Mouse (Mus musculus) brain, embryonic 14.5 days (tissue): ENCODE results near the gene Luc7l3. TPM values are rescaled to one million over a fixed set of nuclear protein-coding genes. Genes with fewer than 3 reads are reported as not detected.
A peak's percentile ranks its signal among the peaks of the same experiment; 100 is the strongest.

ENCODE experiments used
- DNase-seq: peaks from one replicate; pipeline ENCODE4 v3.0.0-alpha.2; 2011; ENCODE audit warnings: low read depth
- CTCF ChIP-seq: fragments of 200-500 bp; IDR thresholded peaks from 2 replicates; pipeline ENCODE4 v1.5.1; 2012; ENCODE audit warnings: inconsistent platforms, mild to moderate bottlenecking, moderate library complexity, borderline replicate concordance; ENCODE audit not compliant: insufficient read depth, insufficient read length; ENCODE audit errors: extremely low read depth
- POLR2A ChIP-seq: fragments of 200-500 bp; IDR thresholded peaks from 2 replicates; pipeline ENCODE4 v1.6.1; 2012; ENCODE audit warnings: mild to moderate bottlenecking, inconsistent platforms, borderline replicate concordance; ENCODE audit not compliant: poor library complexity, insufficient read depth, insufficient read length, severe bottlenecking; ENCODE audit errors: extremely low read depth
- polyA plus RNA-seq: library from polyadenylated mRNA; depleted of rRNA; stranded (reverse); fragments of >200 nt; gene quantifications from 2 replicates; pipeline ENCODE4 v1.2.3, GENCODE M21; 2012

Gene Luc7l3
- polyA plus RNA-seq, 1 experiment: 165 TPM

- TF ChIP-seq CTCF: no peak
- no peak for TF ChIP-seq POLR2A
- DNase-seq: no peak
Measured at GRCm38 (mm10) chr11:94336551-94336950, 14.8 kb upstream of the Luc7l3 start.

- no peak for TF ChIP-seq POLR2A
- no peak for TF ChIP-seq CTCF
- DNase-seq: no peak
Measured at GRCm38 (mm10) chr11:94334386-94334968, 12.7 kb upstream of the Luc7l3 start.

- DNase-seq: no peak
- TF ChIP-seq POLR2A: no peak
- no peak for TF ChIP-seq CTCF
Measured at GRCm38 (mm10) chr11:94332726-94333125, 10.9 kb upstream of the Luc7l3 start.

- no peak for DNase-seq
- TF ChIP-seq POLR2A: no peak
- no peak for TF ChIP-seq CTCF
Measured at GRCm38 (mm10) chr11:94330211-94330610, 8.4 kb upstream of the Luc7l3 start.

GRCm38 (mm10) chr11:94329270-94329891 lies 7.6 kb upstream of the Luc7l3 start:
- TF ChIP-seq CTCF (peak; percentile 64; the same call in 1 of the 2 replicates), POLR2A (no peak)
- peak; percentile 91 for DNase-seq

GRCm38 (mm10) chr11:94328644-94329025 lies 6.8 kb upstream of the Luc7l3 start:
- DNase-seq: peak; percentile 91
- TF ChIP-seq POLR2A: no peak
- no peak for TF ChIP-seq CTCF

- TF ChIP-seq CTCF (no peak), POLR2A (peak; percentile 80; the same call in 1 of the 2 replicates)
- peak; percentile 98 for DNase-seq
Measured at GRCm38 (mm10) chr11:94327693-94328643, 6.2 kb upstream of the Luc7l3 start, which contains the start of gene Ankrd40. Gene Ankrd40 (plus strand): TSS chr11:94328001.

- DNase-seq: peak; percentile 92
- no peak; the same call in 1 of the 2 replicates for TF ChIP-seq POLR2A
- no peak for TF ChIP-seq CTCF
Measured at GRCm38 (mm10) chr11:94326961-94327411, 5.2 kb upstream of the Luc7l3 start.

GRCm38 (mm10) chr11:94324618-94325017 lies 2.8 kb upstream of the Luc7l3 start:
- TF ChIP-seq POLR2A (no peak), CTCF (no peak)

GRCm38 (mm10) chr11:94323271-94323925 lies 1.6 kb upstream of the Luc7l3 start:
- TF ChIP-seq CTCF (no peak), POLR2A (no peak)
- DNase-seq: no peak

More at GRCm38 (mm10) chr11:94324618-94325017, 2.8 kb upstream of the Luc7l3 start:
- DNase-seq: no peak

- no peak for TF ChIP-seq POLR2A
- TF ChIP-seq CTCF: no peak
- DNase-seq: no peak
Measured at GRCm38 (mm10) chr11:94322636-94323035, 848 bp upstream of the Luc7l3 start.
